Mouse (Mus musculus) heart, embryonic 15.5 days (tissue): Measurements from ENCODE around the gene Rps2. TPM values are rescaled to one million over a fixed set of nuclear protein-coding genes. Genes with fewer than 3 reads are reported as not detected.
"Not testable (repeated sequence)": the region's sequence is repeated elsewhere in the genome, so short reads cannot be mapped to it uniquely, and the experiment has no call there.

Source experiments
- ATAC-seq: fragments of 200-750 bp; cut with Nextera tagmentation; replicated peaks from 2 replicates; pipeline ENCODE4 v1.8.0; 2017; ENCODE audit warnings: low read depth, moderate TSS enrichment; ENCODE audit not compliant: insufficient number of reproducible peaks, insufficient read depth, low FRiP score
- H3K27ac ChIP-seq: fragments of 300-500 bp; sonication (generic); 2 replicates; pipeline ENCODE4 v1.5.1; 2015; ENCODE audit warnings: mild to moderate bottlenecking, inconsistent platforms
- H3K27me3 ChIP-seq: fragments of 300-500 bp; sonication (generic); 2 replicates; pipeline ENCODE4 v1.6.1; 2015; ENCODE audit warnings: inconsistent platforms
- H3K36me3 ChIP-seq: fragments of 300-500 bp; sonication (generic); 2 replicates; pipeline ENCODE4 v1.6.1; 2015; ENCODE audit warnings: mild to moderate bottlenecking, inconsistent platforms
- H3K4me1 ChIP-seq: fragments of 300-500 bp; sonication (generic); replicated peaks from 2 replicates; pipeline ENCODE4 v1.6.1; 2015; ENCODE audit warnings: inconsistent platforms
- H3K4me2 ChIP-seq: fragments of 300-500 bp; sonication (generic); 2 replicates; pipeline ENCODE4 v1.6.1; 2015; ENCODE audit warnings: inconsistent platforms, mild to moderate bottlenecking, moderate library complexity
- H3K4me3 ChIP-seq: fragments of 300-500 bp; sonication (generic); 2 replicates; pipeline ENCODE4 v1.5.1; 2015; ENCODE audit warnings: mild to moderate bottlenecking, inconsistent platforms
- H3K9ac ChIP-seq: fragments of 300-500 bp; sonication (generic); 2 replicates; pipeline ENCODE4 v1.6.1; 2015; ENCODE audit warnings: mild to moderate bottlenecking, inconsistent platforms
- H3K9me3 ChIP-seq: fragments of 300-500 bp; sonication (generic); replicated peaks from 2 replicates; pipeline ENCODE4 v1.6.1; 2016; ENCODE audit warnings: inconsistent platforms
- WGBS: fragments of 180-500 bp; shearing (Covaris S2); methylation state at CpG from one replicate; pipeline ENCODE4 v1.1.7; 2015; ENCODE audit warnings: mixed read lengths; 5-methylcytosine and 5-hydroxymethylcytosine counted together
- polyA plus RNA-seq: library from polyadenylated mRNA; unstranded; fragments of >200 nt; fragmentation: Nextera tagmentation; extraction: Ambion mirVana; gene quantifications from 2 replicates; pipeline ENCODE4 v1.2.1, GENCODE M21; 2015

Rps2 gene
- 770 and 917 TPM in 2 replicates for polyA plus RNA-seq

- H3K9me3 ChIP-seq: no peaks in the 10 kb centered on the region
- peak within 1 kb of the TSS; percentile 89 for H3K4me3 ChIP-seq
- H3K36me3 ChIP-seq: peaks cover 19% of the 10 kb centered on the region
- H3K4me2 ChIP-seq: peak within 1 kb of the TSS; percentile 64
- H3K4me1 ChIP-seq: peaks cover 25% of the 10 kb centered on the region
- no peak within 1 kb of the TSS for H3K9ac ChIP-seq
- WGBS: 77% methylated on average over 4 of the region's 4 CpGs
- no peak within 1 kb of the TSS for H3K27ac ChIP-seq
- ATAC-seq: no peak
- no peaks in the 10 kb centered on the region for H3K27me3 ChIP-seq
These were observed at the start of gene Rps2, which contains the start of gene Rnf151 for GRCm38 (mm10) chr17:24717943-24718342. Gene Rps2, plus strand, starts transcription at chr17:24718116. Gene Rnf151, minus strand, starts transcription at chr17:24718063.

GRCm38 (mm10) chr17:24669214-24669544, 48.7 kb upstream of the Rps2 start:
- H3K36me3 ChIP-seq, ATAC-seq, H3K9me3 ChIP-seq, H3K27me3 ChIP-seq: not testable (repeated sequence)
- Histone ChIP-seq H3K4me2 (peak overlapping the region; percentile 74), H3K4me1 (peaks cover 36% of the 10 kb centered on the region), H3K9ac (peak overlapping the region; percentile 96), H3K27ac (peak overlapping the region; percentile 82), H3K4me3 (peak overlapping the region; percentile 79)
- 8% methylated on average over 15 of the region's 15 CpGs for WGBS

- Histone ChIP-seq H3K4me1 (peaks cover 36% of the 10 kb centered on the region), H3K27me3 (peaks cover 4% of the 10 kb centered on the region; the same call in 1 of the 2 replicates), H3K9me3 (no peaks in the 10 kb centered on the region), H3K36me3 (no peaks in the 10 kb centered on the region), H3K27ac (peak within 1 kb of the TSS; percentile 82), H3K4me2 (peak within 1 kb of the TSS; percentile 74), H3K4me3 (peak within 1 kb of the TSS; percentile 79), H3K9ac (peak within 1 kb of the TSS; percentile 96)
- peak; percentile 99 for ATAC-seq
- under 1% methylated on average over 80 of the region's 80 CpGs for WGBS
These were observed 48.2 kb upstream of the Rps2 start, which contains the start of gene Zfp598 for GRCm38 (mm10) chr17:24669545-24670245. Gene Zfp598, plus strand, starts transcription at chr17:24669687.

GRCm38 (mm10) chr17:24670246-24670844, 47.6 kb upstream of the Rps2 start:
- Histone ChIP-seq H3K9me3 (no peaks in the 10 kb centered on the region), H3K27me3 (peaks cover 4% of the 10 kb centered on the region; the same call in 1 of the 2 replicates), H3K9ac (peak overlapping the region; percentile 96), H3K4me3 (peak overlapping the region; percentile 79), H3K4me2 (peak overlapping the region; percentile 74), H3K36me3 (no peaks in the 10 kb centered on the region), H3K4me1 (peaks cover 36% of the 10 kb centered on the region), H3K27ac (peak overlapping the region; percentile 82)
- no peak for ATAC-seq
- 14% methylated on average over 8 of the region's 8 CpGs for WGBS

GRCm38 (mm10) chr17:24671346-24671745, 46.6 kb upstream of the Rps2 start:
- H3K4me3 ChIP-seq: peak overlapping the region; percentile 79; the same call in 1 of the 2 replicates
- no peak overlapping the region for H3K9ac ChIP-seq

GRCm38 (mm10) chr17:24672141-24672540, 45.8 kb upstream of the Rps2 start:
- Histone ChIP-seq H3K9me3 (no peaks in the 10 kb centered on the region), H3K36me3 (peaks cover 6% of the 10 kb centered on the region), H3K9ac (no peak overlapping the region), H3K4me1 (peaks cover 42% of the 10 kb centered on the region), H3K4me3 (no peak overlapping the region), H3K4me2 (peak overlapping the region; percentile 14), H3K27ac (0 out of 2 replicates have a peak overlapping the region, but pooled peaks have one; percentile 2), H3K27me3 (no peaks in the 10 kb centered on the region)
- WGBS: 31% methylated on average over 5 of the region's 5 CpGs
- ATAC-seq: no peak

More at GRCm38 (mm10) chr17:24671346-24671745, 46.6 kb upstream of the Rps2 start:
- Histone ChIP-seq H3K27me3 (no peaks in the 10 kb centered on the region), H3K4me1 (peaks cover 42% of the 10 kb centered on the region), H3K9me3 (no peaks in the 10 kb centered on the region), H3K27ac (no peak overlapping the region), H3K4me2 (peak overlapping the region; percentile 74), H3K36me3 (no peaks in the 10 kb centered on the region)
- WGBS: 56% methylated on average over 5 of the region's 5 CpGs
- ATAC-seq: no peak

- Histone ChIP-seq H3K9ac (0 out of 2 replicates have a peak overlapping the region, but pooled peaks have one; percentile 4), H3K4me3 (no peak overlapping the region), H3K36me3 (peaks cover 28% of the 10 kb centered on the region), H3K9me3 (no peaks in the 10 kb centered on the region), H3K4me2 (no peak overlapping the region), H3K27me3 (no peaks in the 10 kb centered on the region), H3K27ac (no peak overlapping the region), H3K4me1 (peaks cover 35% of the 10 kb centered on the region)
- 53% methylated on average over 7 of the region's 7 CpGs for WGBS
- no peak for ATAC-seq
These were observed 43.6 kb upstream of the Rps2 start for GRCm38 (mm10) chr17:24674277-24674676.

GRCm38 (mm10) chr17:24676187-24676586, 41.7 kb upstream of the Rps2 start:
- Histone ChIP-seq H3K27me3 (no peaks in the 10 kb centered on the region), H3K9me3 (no peaks in the 10 kb centered on the region), H3K27ac (no peak overlapping the region), H3K4me1 (peaks cover 24% of the 10 kb centered on the region), H3K4me3 (no peak overlapping the region), H3K4me2 (no peak overlapping the region), H3K9ac (no peak overlapping the region), H3K36me3 (peaks cover 46% of the 10 kb centered on the region)
- no peak for ATAC-seq
- WGBS: 57% methylated on average over 2 of the region's 2 CpGs

- H3K4me3 ChIP-seq: no peak overlapping the region
- H3K9ac ChIP-seq: no peak overlapping the region
- ATAC-seq: no peak
- 91% methylated on average over 5 of the region's 5 CpGs for WGBS
- H3K4me1 ChIP-seq: peaks cover 18% of the 10 kb centered on the region
- H3K9me3 ChIP-seq: no peaks in the 10 kb centered on the region
- peaks cover 52% of the 10 kb centered on the region for H3K36me3 ChIP-seq
- H3K4me2 ChIP-seq: no peak overlapping the region
- no peak overlapping the region for H3K27ac ChIP-seq
- no peaks in the 10 kb centered on the region for H3K27me3 ChIP-seq
These were observed 41.0 kb upstream of the Rps2 start for GRCm38 (mm10) chr17:24676877-24677276.

GRCm38 (mm10) chr17:24677500-24678080, 40.3 kb upstream of the Rps2 start:
- H3K9ac ChIP-seq: no peak overlapping the region
- H3K36me3 ChIP-seq: peaks cover 59% of the 10 kb centered on the region
- H3K27ac ChIP-seq: no peak overlapping the region
- ATAC-seq: no peak
- no peaks in the 10 kb centered on the region for H3K9me3 ChIP-seq
- 90% methylated on average over 24 of the region's 24 CpGs for WGBS
- no peaks in the 10 kb centered on the region for H3K27me3 ChIP-seq
- H3K4me3 ChIP-seq: no peak overlapping the region
- no peak overlapping the region for H3K4me2 ChIP-seq
- H3K4me1 ChIP-seq: peaks cover 12% of the 10 kb centered on the region

- Histone ChIP-seq H3K4me1 (peaks cover 20% of the 10 kb centered on the region), H3K36me3 (peaks cover 10% of the 10 kb centered on the region), H3K9me3 (no peaks in the 10 kb centered on the region), H3K9ac (no peak overlapping the region), H3K27me3 (peaks cover 50% of the 10 kb centered on the region), H3K27ac (no peak overlapping the region), H3K4me3 (peak overlapping the region; percentile 18), H3K4me2 (peak overlapping the region; percentile 33)
- ATAC-seq: no peak
- WGBS: 28% methylated on average over 16 of the region's 16 CpGs
These were observed 31.4 kb upstream of the Rps2 start for GRCm38 (mm10) chr17:24686514-24686913.
